Mouse (Mus musculus) c-Kit-positive CD71-positive TER-119-positive erythroid progenitor cells, embryonic 14.5 days (primary cell): ENCODE measurements around the gene Gtf2i.

Experiments used
- DNase-seq: peaks from one replicate; pipeline ENCODE4 v3.0.0-alpha.2; 2013; ENCODE audit warnings: low spot score

The Gtf2i gene

DNA sequence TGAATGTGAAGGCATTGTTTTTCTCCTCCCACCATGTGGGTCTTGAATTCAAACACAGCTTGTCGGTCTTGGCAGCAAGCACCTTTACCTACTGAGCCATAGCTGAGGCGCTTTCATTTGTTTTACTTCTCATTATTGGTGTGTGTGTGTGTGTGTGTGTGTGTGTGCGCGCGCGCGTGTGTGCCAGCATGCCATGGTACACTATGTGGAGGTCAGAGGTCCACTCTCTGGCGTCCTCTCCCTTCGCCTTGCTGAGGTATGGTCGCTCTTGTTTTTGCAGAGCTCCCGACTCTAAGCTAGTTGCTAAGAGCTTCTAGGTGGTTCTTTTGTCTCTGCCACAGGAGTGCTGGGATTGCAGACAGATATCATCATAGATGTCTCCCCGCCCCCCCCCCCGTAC is 7.8 kb upstream of the Gtf2i start:
- no peak for DNase-seq

DNA sequence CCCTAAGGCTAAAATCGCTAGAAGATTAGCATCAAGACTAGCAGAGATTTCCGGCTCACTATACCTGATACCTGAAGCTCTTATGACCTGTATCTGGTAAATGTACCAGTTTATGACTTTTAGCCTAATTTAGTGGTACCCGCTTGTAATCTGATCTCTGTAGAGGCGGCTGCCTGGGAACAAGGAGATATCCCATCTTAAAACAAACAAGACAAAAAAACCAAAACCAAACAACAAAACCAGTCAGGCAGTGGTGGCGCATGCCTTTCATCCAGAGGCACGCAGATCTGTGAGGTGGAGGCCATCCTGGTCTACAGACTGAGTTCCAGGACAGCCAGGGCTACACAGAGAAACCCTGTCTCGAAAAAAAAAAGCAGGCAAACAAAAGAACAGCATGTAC is 7.1 kb upstream of the Gtf2i start:
- DNase-seq, result no peak

DNA sequence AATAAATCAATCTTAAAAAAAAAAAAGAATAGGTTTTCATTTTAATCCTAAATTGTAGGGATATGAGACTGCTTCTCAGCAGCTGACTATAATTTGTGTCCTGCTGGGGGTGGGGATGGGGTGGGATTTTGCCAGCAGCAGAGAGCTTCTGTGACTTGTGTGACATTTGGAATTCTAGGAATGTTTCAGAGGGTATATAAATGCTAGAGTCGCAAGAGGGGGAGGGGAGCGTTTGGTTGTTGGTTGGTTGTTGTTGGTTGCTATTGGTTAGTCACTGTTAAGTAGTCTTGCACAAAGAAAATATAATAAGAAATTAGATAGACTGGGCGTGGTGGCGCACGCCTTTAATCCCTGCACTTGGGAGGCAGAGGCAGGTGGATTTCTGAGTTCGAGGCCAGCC is 4.3 kb upstream of the Gtf2i start:
- DNase-seq, result no peak

DNA sequence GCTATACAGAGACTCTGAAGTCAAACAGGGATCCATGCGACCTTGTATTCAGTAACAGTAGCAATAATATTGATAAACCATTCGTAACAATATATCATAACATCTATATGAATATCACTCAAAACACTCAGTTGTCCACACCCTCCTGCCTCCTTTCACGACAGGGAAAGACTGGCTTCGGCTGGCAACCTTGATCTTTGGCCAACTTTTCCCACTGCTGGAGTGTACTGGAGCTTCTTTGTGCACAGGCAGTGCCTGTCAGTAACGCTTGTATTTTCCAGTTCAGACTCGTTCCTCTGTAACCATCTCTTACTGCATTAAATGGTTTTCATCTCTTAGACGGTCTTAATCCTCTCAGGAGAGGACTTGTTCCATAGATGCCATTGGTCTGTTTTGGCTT is 2.2 kb upstream of the Gtf2i start:
- DNase-seq, result no peak

DNA sequence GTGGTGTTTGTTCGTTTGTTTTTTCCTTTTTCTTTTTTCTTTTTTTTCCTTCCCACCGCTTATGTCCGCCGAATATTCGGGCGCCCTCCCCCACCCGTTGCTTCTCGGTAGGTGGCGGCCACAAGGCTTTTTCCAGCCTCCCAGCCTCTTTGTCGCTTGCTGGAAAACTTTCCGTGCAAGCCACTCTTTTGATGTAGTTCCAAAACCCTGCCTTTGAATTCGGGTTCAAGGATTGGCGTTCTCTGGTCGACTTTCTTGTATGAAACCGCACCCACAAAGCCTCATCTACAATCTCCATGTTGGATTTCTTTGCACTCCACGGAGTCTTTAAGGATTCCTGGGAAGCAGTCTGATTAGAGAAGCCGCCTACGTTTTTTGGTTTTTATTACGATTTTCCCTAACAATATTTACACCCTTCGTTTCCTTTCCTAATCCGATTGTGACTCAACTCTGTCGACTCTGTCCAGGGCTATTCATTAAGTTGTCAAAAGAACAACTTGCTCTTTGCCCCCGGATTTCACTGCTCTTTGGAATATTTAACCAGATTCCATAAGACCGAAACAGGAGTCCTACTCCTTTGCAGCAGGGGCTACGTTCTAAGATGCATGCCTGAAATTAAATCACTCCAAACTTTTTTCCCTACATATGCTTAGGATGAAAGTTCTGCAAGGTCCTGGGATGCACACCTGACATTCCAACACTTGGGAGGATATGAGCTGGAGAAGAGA is 1.2 kb upstream of the Gtf2i start:
- DNase-seq, result no peak

DNA sequence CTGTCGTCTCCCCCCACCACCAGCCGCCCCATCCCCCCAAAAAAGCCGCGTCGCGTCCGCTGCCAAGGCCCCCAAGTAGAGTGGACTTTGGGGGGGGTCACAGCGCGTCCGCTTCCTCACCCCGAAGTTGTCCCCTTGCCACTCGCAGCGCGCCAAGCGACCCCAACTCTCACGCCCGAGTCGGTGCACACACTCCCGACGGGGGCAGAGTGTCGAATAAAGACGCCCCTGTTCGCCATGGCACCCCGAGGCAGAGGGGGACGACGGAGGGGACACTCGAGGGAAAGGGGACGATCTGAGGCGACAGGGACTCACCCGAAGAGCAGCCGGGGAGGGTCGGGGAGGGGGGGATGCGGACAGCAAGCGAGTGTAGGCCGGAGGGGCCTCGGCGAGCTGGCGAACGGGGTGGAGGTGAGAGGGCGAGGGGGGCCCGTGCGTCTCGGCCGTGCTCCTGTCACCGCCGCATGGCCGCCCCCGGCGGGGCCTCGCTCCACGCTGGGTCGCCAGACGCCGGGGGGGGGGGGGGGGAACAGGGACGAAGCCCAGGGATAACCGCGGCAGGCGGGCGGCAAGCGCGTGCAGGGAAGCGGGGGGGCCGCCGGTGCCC is 389 bp downstream of the Gtf2i start:
- DNase-seq, result peak; percentile 54

DNA sequence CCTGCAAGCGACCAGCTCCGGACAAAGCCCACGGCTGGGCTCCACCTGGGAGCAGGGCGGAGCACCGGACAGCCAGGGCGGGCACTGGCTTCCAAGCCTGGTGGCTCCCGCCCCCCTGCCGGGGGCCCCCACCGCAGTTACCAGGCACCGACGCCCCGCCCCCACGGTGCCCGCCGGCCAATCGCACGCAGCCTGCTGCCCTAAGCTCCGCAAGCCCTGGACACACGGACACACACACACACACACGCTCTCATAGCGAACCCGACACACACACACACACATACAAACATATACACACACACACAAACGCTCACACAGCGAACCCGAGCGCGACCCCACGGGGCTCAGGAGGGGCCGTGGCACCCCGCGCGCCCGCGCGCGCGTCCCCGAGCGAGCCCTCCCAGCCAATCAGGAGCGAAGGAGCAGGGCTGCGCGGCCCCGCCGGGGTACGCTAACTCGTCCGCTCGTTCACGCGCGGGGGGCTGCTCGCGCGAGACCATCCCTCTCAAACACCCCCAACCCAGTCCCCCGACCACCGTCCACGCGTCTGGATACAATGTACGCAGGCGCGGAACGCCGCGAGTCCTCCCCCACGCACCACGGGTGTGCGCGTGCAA is 1.0 kb downstream of the Gtf2i start:
- peak; percentile 87 for DNase-seq

DNA sequence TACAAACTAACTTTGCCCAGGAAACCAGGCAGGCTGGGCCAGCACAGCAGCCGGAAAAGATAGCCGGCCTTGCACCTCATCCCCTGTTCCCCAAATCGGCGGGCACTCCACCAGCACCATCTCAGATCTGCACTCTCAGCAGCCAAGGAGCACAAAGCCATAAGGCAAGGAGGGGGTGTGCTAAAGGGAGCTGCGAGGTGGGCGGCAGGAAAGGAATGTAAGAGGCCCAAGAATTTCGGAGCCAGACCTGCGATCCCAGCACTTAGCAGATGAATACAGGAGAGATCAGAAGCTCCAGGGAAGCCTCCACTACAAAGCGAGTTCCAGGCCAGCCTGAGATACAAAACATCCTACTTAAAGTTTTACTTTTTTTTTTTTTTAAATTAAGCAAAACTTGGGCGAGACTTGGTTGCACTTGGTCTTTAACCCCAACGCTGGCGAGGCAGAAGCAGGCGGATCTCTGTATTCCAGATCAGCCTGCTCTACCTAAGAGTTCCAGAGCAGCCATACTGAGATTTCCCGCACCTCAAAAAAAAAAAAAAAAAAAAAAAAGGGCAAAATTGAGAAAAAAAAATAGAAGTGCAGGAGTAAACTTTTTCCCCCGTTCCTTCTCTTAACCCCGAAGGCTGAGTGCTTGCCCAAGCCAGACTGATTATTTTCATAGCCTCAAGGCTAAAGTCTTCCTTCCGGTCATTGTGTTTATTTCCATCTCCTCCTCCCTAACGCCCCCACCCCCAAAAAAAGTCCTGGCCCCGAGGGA is 1.7 kb downstream of the Gtf2i start:
- DNase-seq, result no peak

DNA sequence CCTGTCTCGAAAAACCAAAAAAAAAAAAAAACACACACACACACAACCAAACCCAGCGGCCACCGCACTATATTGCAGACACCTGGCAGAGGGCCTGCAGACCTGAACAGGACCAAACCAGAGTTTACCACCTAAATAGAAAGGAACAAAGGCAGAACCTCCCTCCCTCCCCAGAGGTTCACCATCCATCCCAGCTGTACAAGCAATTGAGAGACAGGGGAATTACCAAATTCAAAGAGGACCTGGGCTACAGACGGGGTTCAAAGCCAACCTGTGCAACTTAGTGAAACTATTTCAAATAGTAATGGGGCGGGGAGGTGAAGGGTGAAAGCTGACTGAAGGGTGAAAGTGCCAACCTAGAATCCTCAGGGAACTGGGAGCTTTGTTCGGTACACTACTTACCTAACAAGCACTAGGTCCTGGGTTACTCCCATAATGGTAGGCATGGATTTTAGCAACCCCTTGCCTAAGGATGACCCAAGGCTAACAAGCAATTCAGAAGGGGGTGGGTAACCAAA is 2.6 kb downstream of the Gtf2i start:
- DNase-seq, result no peak

DNA sequence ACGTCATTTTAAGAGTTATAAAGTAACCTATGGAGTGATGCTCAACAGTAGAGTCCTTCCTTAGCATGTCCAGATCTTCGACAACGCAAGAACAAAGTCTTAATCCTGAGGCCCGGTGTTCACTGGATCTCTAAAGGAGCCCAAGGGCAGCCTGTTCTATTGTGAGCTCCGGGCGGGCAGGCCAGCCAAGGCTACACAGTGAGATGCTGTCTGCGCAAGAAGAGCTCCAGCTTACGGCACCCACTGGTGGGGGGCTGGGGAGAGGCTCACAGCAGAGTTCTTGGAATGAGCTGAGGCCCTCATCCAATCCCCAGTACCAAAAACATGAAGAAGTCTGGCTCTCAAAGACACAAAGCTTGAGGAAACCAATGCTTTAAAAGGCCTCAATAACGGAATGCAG is 4.4 kb downstream of the Gtf2i start:
- DNase-seq, result no peak

DNA sequence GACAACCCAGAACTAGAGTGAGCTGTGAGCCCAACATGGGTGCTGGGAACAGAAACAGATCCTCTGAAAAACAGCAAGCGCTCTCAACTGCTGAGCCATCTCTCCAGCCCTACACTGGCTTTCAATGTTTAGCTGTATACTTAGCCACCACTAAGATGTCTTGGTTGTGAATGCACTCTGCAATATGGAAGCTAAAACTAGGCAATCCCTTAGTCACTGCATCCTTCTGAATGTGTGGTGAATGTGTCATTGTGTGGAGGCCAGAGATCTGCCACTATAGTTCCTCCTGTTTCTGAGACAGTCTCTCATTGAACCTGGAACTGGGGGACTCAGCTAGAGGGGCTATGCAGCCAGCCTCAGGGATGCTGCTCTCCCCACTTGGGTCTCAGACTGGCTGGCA is 5.2 kb downstream of the Gtf2i start:
- no peak for DNase-seq

DNA sequence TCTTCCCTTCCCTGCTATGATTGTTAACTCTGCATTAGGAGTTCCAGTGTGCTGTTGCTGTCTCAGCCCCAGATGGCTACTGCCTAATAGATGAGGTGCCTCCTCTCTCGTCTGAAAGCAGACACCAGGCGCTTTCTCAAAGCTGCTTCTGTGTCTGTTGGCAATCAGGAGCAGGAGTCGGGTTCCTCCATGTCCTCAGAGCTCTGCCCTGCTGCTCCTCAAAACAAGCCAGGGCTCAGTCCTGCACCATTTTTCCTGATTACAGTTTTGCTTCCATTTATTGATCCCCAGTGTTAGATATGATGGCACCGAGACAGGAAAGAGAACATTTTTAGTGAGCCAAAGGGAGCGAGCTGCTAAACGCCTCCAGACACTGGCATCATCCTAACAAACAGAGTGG is 9.9 kb downstream of the Gtf2i start:
- DNase-seq, result no peak

DNA sequence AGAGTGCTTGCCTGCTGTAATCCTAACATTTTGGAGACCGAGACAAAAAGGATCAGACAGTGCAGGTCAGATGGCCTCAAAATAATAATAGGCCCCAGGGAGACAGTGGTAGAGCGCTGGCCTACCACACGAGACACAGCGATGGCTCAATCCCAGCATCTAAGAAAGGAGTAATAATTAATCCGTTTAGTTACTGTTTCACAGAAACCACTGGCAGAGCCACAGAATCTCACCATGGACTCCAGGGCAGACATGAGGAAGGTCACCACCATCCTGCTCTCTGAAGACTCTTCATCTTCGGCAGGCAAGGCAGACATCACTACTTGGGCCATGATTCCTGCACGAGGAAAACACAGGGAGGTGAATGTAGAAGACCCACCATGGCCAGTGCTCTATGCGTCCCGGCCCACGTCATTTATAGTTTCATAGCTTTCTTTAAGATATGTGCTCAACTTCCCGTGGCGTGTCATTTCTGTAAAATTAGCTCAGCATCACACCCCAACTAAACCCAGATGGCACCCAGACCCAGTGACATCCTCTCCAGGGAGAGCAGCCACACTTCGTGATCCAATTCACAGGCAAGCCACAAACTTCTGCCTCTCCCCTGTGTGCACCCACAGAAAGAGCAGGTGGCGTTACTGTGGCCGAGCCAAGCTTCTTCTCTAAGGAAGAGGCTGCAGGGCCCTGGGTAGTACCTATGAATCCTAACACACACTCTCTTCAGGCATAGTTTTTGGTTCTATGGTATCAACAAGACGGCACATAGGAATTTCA is 19.1 kb downstream of the Gtf2i start:
- no peak for DNase-seq

DNA sequence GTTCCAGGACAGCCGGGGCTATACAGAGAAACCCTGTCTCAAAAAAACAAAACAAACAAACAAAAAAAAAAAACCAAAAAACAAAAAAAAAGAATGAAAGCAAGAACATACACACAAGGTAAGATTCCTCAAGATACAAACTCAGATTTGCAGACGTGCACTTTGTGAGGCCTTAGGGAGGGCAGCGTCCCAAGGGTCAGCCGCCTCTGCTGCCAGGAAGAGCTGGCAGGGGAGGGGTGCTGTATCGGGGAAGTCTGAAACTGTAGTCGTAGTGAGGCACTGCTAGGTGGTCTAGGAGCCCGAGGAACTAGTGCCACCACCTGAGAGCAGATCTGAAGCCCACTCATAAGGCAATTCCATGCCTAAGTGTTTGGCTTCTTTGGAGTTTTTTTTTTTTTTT is 20.0 kb downstream of the Gtf2i start:
- no peak for DNase-seq

DNA sequence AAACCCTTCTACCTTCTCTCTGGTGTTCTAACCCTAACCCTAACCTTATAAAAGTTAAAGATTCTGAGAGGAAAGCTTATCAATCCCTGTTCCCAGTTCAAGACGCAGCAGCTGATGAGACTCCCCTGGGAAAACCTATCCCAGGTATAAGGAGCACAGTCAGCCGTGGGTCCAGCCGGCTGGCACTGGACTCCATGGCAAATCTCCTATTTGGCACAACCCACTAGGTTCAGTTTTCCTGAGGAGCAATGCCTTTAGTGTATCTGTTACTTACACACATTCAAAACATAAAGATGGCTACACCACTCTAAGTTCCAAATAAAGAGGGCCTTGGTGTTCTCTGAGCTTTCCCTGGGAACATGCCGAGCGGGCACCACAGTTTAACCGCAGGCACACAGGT is 23.5 kb downstream of the Gtf2i start:
- DNase-seq, result no peak

DNA sequence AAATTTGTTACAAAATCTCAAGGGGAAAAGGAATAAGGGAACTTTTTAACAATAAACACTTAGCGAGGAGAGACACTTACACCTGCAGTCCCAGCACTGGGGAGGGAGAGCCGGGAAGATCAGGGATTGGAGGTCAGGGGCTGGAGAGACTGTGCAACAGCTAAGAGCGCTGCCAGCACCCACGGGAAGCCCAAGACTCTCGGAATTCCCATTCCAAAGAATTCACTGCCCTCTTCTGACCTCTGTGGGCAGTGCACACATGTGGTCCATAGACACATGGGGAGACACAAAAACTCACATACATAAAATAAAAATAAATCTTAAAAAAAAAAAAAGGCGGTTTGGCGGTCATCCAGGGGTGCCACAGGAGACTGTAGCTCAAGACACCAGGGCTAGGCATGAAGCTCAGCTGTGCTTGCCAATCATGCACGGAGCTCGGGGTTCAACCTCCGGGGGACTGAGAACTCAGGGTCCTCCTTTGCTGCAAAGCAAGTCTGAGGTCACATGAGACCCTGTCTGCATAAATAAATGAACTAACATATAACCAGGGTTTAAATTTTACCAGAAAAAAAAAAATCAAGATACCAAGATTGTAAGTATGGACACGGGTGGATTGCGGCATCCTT is 24.5 kb downstream of the Gtf2i start:
- no peak for DNase-seq

DNA sequence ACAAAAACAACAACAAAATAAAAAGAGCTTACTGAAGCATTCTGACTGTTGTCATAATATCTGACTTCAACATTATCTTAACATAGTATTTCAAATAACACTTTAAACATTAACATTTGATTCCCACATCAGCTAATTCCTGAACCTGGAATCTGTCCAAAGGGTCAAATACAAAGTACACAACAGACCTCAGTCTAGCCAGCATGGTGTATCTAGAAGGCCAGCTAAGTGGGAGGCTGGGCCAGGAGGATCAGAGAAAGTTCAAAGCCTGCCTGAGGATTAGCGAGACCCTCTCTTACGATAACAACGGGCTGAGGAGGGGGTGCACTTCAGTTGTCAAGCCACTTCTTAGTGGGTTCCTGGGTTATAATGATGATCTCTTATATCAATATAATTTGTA is 26.5 kb downstream of the Gtf2i start:
- no peak for DNase-seq

DNA sequence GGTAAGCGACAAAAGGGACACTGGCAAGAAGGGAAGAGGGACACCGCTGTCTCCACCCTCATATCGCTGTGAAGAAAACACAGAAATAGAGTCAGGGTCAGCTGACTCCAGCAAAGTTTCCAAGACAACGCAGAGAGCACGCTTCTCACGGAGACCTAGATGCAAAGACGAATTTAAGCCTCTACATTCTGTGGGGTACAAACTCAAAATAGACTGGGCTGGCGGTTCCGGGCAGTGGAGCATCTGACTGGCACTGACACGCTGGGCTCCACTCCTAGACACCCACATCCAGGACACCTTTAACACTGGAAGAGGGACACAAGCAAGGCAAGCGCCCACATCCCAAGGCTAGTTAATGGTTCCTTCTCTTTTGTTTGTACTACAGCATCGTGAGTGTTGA is 29.6 kb downstream of the Gtf2i start:
- no peak for DNase-seq

DNA sequence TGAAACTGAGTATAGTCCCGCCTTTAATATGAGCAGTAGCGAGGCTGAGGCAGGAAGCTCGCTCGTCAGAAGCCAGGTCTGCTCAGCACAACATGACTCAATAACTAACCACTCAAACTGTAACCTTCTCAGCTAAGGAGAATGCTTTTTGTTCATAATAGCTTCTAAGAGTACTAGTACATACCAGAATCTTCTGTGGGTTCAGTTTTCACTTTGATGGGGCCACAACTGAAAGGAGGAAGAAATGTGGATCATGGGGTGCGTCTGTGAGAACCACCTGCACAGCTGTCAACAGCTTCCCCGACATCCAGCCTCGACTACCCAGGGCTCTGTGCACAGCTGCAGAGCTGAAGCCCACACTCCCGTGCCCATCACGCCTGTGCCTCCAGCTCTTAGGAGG is 32.0 kb downstream of the Gtf2i start:
- DNase-seq, result no peak

DNA sequence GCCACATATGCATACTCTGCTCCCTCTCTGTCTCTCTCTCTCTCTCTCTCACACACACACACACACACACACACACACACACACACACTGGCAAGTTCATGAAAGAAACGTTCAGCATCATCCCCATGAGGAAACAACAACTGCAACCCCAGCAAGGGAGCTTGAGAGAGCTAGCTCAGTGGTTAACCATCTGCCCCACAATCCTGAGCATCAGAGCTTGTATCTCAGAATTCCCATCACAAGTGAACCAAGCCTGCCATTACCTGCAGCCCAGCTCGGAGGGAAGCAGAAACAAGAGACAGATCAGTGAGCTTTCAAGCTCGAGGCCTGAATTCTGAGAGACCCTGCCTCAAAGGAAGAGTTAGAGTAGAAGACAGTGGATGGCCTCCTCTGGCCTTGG is 32.5 kb downstream of the Gtf2i start:
- no peak for DNase-seq

DNA sequence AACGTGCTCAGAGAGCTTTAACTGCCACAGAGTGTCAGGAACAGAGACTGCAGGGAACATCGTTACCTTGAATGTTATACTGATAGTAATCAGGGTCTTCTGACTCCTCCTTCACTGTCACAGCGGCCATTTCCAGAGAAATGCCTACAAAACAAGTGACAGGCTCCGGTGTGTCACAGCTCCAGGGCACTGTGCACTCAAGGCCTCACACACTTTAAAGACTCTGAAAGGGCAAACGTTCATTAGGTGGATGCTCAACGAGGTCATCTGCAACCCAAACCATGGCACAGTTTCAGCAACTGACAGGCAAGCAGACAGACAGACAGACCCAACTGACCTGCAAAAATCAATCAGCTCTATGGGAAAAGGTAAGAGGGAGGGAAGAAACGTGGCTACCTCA is 35.2 kb downstream of the Gtf2i start:
- no peak for DNase-seq

DNA sequence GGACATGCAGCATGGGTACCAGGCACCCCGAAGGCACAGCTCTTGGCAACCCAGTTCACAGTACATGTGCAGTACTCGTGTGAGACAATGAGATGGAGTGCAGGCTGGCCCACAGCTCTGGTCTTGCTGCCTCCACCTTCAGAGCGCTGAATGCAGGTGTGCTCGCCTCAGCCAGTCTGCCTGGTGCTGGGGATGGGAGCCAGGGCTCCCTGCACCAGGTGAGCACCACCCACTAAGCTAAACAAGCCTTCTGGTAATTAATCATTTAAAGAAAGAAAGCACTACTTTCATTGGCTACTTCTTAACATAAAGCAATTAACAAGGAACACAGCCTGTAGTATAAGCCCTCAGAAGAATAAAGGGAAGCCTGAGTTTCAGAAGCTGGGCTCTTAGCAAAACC is 37.5 kb downstream of the Gtf2i start:
- no peak for DNase-seq
